Mouse (Mus musculus) olfactory bulb, adult 2 months (tissue): ENCODE results near the gene Rpl36.

Experiments used
- CTCF ChIP-seq: fragments of 200-500 bp; IDR thresholded peaks from 2 replicates; pipeline ENCODE4 v1.5.1; 2012; ENCODE audit warnings: low read depth, mild to moderate bottlenecking, low read length, moderate library complexity; ENCODE audit not compliant: insufficient read depth
- POLR2A ChIP-seq: fragments of 200-500 bp; IDR thresholded peaks from 2 replicates; pipeline ENCODE4 v1.6.1; 2012; ENCODE audit warnings: mild to moderate bottlenecking, low read depth, low read length, moderate library complexity; ENCODE audit not compliant: insufficient read depth

DNA sequence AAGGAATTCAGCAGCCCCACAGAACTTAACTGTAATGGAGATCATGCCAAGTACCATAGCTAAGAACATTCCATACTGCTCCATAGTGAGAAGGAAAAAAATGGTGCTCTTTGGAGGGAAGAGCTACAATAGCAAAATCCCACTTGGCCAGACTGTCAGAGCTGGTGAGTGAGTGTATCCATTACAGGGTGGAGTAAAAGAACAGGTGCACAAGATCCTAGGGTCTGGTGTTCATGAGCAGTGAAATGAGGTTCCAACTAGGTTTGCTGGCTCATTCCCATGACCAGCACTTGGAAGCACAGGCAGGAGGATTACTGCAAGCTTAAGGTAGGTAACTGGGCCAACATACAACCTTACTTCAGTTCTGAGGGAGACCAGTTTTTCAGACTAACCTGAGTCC lies 20.7 kb upstream of the Rpl36 start:
- TF ChIP-seq CTCF (no peak), POLR2A (no peak)
